Mouse (Mus musculus): Measurements from ENCODE around the gene Mok. TPM values are rescaled to one million over a fixed set of nuclear protein-coding genes. Genes with fewer than 3 reads are reported as not detected.
A peak's percentile ranks its signal among the peaks of the same experiment; 100 is the strongest.

Gene Mok
- polyA plus RNA-seq, 2 experiments: 4.5 to 5.4 TPM

DNA sequence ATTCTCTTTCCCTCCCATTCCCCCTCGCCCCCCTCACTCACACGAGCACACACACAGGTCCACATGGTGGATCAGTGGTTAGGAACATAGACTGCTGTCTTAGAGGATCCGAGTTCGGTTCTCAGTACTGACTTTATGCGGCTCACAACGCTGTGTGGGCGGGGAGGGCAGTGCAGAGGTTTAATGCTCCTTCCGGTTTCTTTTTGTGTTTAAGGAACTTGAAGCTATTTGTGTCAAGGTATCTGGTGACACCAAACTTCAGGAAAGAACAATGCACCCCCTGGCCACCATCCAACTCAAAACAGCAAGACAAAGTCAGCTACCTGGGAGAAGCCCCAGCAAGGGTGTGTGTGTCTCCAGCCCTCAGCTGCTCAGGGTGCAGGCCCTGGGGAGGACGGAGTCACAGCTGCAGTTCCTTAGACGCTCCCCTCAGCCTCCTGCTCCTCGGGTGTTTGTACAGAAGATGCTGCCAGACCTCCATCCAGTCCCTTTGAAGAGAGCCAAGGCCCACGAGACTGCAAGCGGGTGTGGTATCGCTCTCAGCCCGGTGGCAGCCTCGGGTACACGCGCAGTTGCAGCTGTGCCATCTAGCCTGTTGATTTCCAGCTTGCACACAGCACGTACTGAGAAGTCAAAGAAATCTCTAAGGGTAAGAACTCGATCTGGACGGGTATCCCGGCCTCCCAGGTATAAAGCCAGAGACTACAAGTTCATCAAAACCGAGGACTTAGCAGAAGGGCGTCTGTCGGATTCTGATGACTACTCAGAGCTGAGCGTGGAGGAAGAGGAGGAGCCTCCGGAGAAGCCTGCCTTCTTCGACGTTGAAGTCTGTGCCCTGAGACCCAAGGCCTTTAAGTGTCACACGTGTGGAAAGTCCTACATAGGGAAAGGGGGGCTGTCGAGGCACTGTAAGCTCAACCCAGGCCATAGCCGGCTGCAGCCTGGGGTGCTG lies 14.3 kb upstream of the Mok start:
- Histone ChIP-seq H3K4me2 (replicated peaks; ENCODE audit: low read depth, low read length, severe bottlenecking) (no peak overlapping the region), H3K27me3 (ENCODE audit: control insufficient read depth, insufficient read depth, low read length) (no peaks in the 10 kb centered on the region), H3K4me1 (ENCODE audit: control insufficient read depth, insufficient read depth, low read length) (peaks cover 7% of the 10 kb centered on the region; the same call in 1 of the 2 replicates), H3K9me3 (ENCODE audit: control insufficient read depth, low read length) (no peaks in the 10 kb centered on the region), H3K27ac (replicated peaks; ENCODE audit: low read depth, low read length) (0 out of 2 replicates have a peak overlapping the region, but pooled peaks have one; percentile 5), H3K9ac (ENCODE audit: low read depth, low read length, severe bottlenecking) (no peak overlapping the region), H3K4me3 (replicated peaks; ENCODE audit: low read length) (no peak overlapping the region), H3K36me3 (ENCODE audit: control insufficient read depth, insufficient read depth, low read length) (peaks cover 25% of the 10 kb centered on the region)
- no peak for TF ChIP-seq POLR2A (IDR thresholded peaks at IDR 0.05; ENCODE audit: borderline replicate concordance, extremely low read depth, insufficient read depth, insufficient read length)
- WGBS: 84% methylated on average over 32 of the region's 32 CpGs
- ATAC-seq (ENCODE audit: low FRiP score, low read depth): no peak
- DNase-seq (ENCODE audit: low spot score): no peak

- Histone ChIP-seq H3K9ac (ENCODE audit: low read depth, low read length, severe bottlenecking) (no peak overlapping the region), H3K4me2 (replicated peaks; ENCODE audit: low read depth, low read length, severe bottlenecking) (no peak overlapping the region), H3K4me1 (ENCODE audit: control insufficient read depth, insufficient read depth, low read length) (peaks cover 7% of the 10 kb centered on the region; the same call in 1 of the 2 replicates), H3K36me3 (ENCODE audit: control insufficient read depth, insufficient read depth, low read length) (peaks cover 15% of the 10 kb centered on the region), H3K4me3 (replicated peaks; ENCODE audit: low read length) (no peak overlapping the region), H3K9me3 (ENCODE audit: control insufficient read depth, low read length) (no peaks in the 10 kb centered on the region), H3K27me3 (ENCODE audit: control insufficient read depth, insufficient read depth, low read length) (peaks cover under 1% of the 10 kb centered on the region; the same call in 1 of the 2 replicates), H3K27ac (replicated peaks; ENCODE audit: low read depth, low read length) (no peak overlapping the region)
- no peak for TF ChIP-seq POLR2A (IDR thresholded peaks at IDR 0.05; ENCODE audit: borderline replicate concordance, extremely low read depth, insufficient read depth, insufficient read length)
- 97% methylated on average over 1 of the region's 1 CpGs for WGBS
- DNase-seq (ENCODE audit: low spot score) (no peak), ATAC-seq (ENCODE audit: low FRiP score, low read depth) (no peak)
Observed at GRCm38 (mm10) chr12:110851923-110852322, 11.2 kb upstream of the Mok start.

DNA sequence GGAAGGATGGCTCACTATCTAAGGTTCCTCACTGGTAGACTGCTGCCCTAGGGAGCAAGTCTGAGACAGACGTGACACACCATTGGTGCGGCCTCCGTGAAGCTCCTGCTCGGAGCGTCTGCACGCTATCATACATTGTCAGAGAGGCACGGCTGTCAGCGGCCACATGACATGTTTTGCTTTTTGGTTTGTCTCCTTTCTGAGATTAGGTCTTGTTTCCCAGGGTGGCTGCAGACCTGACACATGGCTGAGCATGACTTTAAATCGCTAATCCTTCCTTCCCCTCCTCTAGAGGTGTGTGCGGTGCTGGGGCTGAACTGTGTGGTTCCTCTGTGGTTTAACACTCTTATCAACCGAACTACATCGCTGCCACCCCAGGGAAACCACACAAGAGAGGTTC lies 10.7 kb upstream of the Mok start:
- DNase-seq (ENCODE audit: low spot score) (no peak), ATAC-seq (ENCODE audit: low FRiP score, low read depth) (no peak)
- Histone ChIP-seq H3K4me3 (replicated peaks; ENCODE audit: low read length) (peak overlapping the region; percentile 88), H3K27me3 (ENCODE audit: control insufficient read depth, insufficient read depth, low read length) (peaks cover 5% of the 10 kb centered on the region; the same call in 1 of the 2 replicates), H3K36me3 (ENCODE audit: control insufficient read depth, insufficient read depth, low read length) (peaks cover 15% of the 10 kb centered on the region), H3K9me3 (ENCODE audit: control insufficient read depth, low read length) (no peaks in the 10 kb centered on the region), H3K4me1 (ENCODE audit: control insufficient read depth, insufficient read depth, low read length) (peaks cover 7% of the 10 kb centered on the region; the same call in 1 of the 2 replicates), H3K9ac (ENCODE audit: low read depth, low read length, severe bottlenecking) (peak overlapping the region; percentile 97; the same call in 1 of the 2 replicates), H3K4me2 (replicated peaks; ENCODE audit: low read depth, low read length, severe bottlenecking) (peak overlapping the region; percentile 73), H3K27ac (replicated peaks; ENCODE audit: low read depth, low read length) (no peak overlapping the region)
- WGBS: 79% methylated on average over 12 of the region's 12 CpGs
- no peak for TF ChIP-seq POLR2A (IDR thresholded peaks at IDR 0.05; ENCODE audit: borderline replicate concordance, extremely low read depth, insufficient read depth, insufficient read length)

GRCm38 (mm10) chr12:110850929-110851256 lies 10.2 kb upstream of the Mok start:
- Histone ChIP-seq H3K36me3 (ENCODE audit: control insufficient read depth, insufficient read depth, low read length) (peaks cover 11% of the 10 kb centered on the region), H3K4me1 (ENCODE audit: control insufficient read depth, insufficient read depth, low read length) (peaks cover 10% of the 10 kb centered on the region; the same call in 1 of the 2 replicates), H3K4me3 (replicated peaks; ENCODE audit: low read length) (peak overlapping the region; percentile 88), H3K27ac (replicated peaks; ENCODE audit: low read depth, low read length) (peak overlapping the region; percentile 83), H3K27me3 (ENCODE audit: control insufficient read depth, insufficient read depth, low read length) (peaks cover 5% of the 10 kb centered on the region; the same call in 1 of the 2 replicates), H3K9me3 (ENCODE audit: control insufficient read depth, low read length) (no peaks in the 10 kb centered on the region), H3K9ac (ENCODE audit: low read depth, low read length, severe bottlenecking) (peak overlapping the region; percentile 97), H3K4me2 (replicated peaks; ENCODE audit: low read depth, low read length, severe bottlenecking) (peak overlapping the region; percentile 73)
- no peak for ATAC-seq (ENCODE audit: low FRiP score, low read depth)
- no peak for TF ChIP-seq POLR2A (IDR thresholded peaks at IDR 0.05; ENCODE audit: borderline replicate concordance, extremely low read depth, insufficient read depth, insufficient read length)
- no peak for DNase-seq (ENCODE audit: low spot score)
- 9% methylated on average over 9 of the region's 9 CpGs for WGBS

GRCm38 (mm10) chr12:110850010-110850928 lies 9.5 kb upstream of the Mok start, which contains the start of gene Zfp839:
TSS of gene Zfp839 (plus strand) at chr12:110850253.
- ATAC-seq (ENCODE audit: low FRiP score, low read depth) (peak; percentile 87), DNase-seq (ENCODE audit: low spot score) (peak; percentile 80)
- Histone ChIP-seq H3K4me3 (replicated peaks; ENCODE audit: low read length) (peak within 1 kb of the TSS; percentile 88), H3K4me1 (ENCODE audit: control insufficient read depth, insufficient read depth, low read length) (peaks cover 10% of the 10 kb centered on the region; the same call in 1 of the 2 replicates), H3K9me3 (ENCODE audit: control insufficient read depth, low read length) (no peaks in the 10 kb centered on the region), H3K4me2 (replicated peaks; ENCODE audit: low read depth, low read length, severe bottlenecking) (peak within 1 kb of the TSS; percentile 73), H3K9ac (ENCODE audit: low read depth, low read length, severe bottlenecking) (peak within 1 kb of the TSS; percentile 97), H3K27me3 (ENCODE audit: control insufficient read depth, insufficient read depth, low read length) (peaks cover 5% of the 10 kb centered on the region; the same call in 1 of the 2 replicates), H3K27ac (replicated peaks; ENCODE audit: low read depth, low read length) (peak within 1 kb of the TSS; percentile 83), H3K36me3 (ENCODE audit: control insufficient read depth, insufficient read depth, low read length) (peaks cover 4% of the 10 kb centered on the region)
- TF ChIP-seq POLR2A (IDR thresholded peaks at IDR 0.05; ENCODE audit: borderline replicate concordance, extremely low read depth, insufficient read depth, insufficient read length): peak; percentile 72; the same call in 1 of the 2 replicates
- WGBS: under 1% methylated on average over 67 of the region's 89 CpGs
